Mouse (Mus musculus) 416B (cell line): Measurements from ENCODE around the gene Numa1.
A peak's percentile ranks its signal among the peaks of the same experiment; 100 is the strongest.

ENCODE experiments used
- DNase-seq: peaks from one replicate; pipeline ENCODE4 v3.0.0; 2011; ENCODE audit warnings: low read depth

Gene Numa1

GRCm38 (mm10) chr7:102048524-102048923, 114.6 kb downstream of the Numa1 start:
- DNase-seq: peak; percentile 56

- no peak for DNase-seq
Measured at GRCm38 (mm10) chr7:102061353-102061752, 127.4 kb downstream of the Numa1 start.

GRCm38 (mm10) chr7:102062203-102062602, 128.3 kb downstream of the Numa1 start:
- no peak for DNase-seq

- DNase-seq: peak; percentile 78
Measured at GRCm38 (mm10) chr7:102063891-102064290, 130.0 kb downstream of the Numa1 start.
